Mouse (Mus musculus) MEL (cell line): ENCODE measurements around the gene Tmem106a. TPM values are rescaled to one million over a fixed set of nuclear protein-coding genes. Genes with fewer than 3 reads are reported as not detected.
"Not testable (repeated sequence)": the region's sequence is repeated elsewhere in the genome, so short reads cannot be mapped to it uniquely, and the experiment has no call there.

Source experiments
- DNase-seq: peaks from one replicate; pipeline ENCODE4 v3.0.0; 2011; ENCODE audit warnings: low read depth, low spot score
- H3K27ac ChIP-seq: 2 replicates; pipeline ENCODE4 v1.5.1; 2012; ENCODE audit warnings: low read depth, mild to moderate bottlenecking, control low read depth, low read length, moderate library complexity; ENCODE audit not compliant: control insufficient read depth
- H3K27me3 ChIP-seq, 2 experiments: fragments of 150-350 bp in 1 of 2; sonication (generic) in 1 of 2; 2 replicates each; pipeline ENCODE4 v1.6.1; 2012; ENCODE audit warnings: low read length in 2 of 2, mild to moderate bottlenecking in 2 of 2, improper control_type of control experiment in 1 of 2, moderate library complexity in 1 of 2; ENCODE audit not compliant: insufficient read depth in 2 of 2, control insufficient read depth in 1 of 2
- H3K36me3 ChIP-seq, 2 experiments: 2 replicates each; pipeline ENCODE4 v1.6.1; 2012 to 2014; ENCODE audit warnings: low read length in 2 of 2, improper control_type of control experiment in 1 of 2, inconsistent platforms in 1 of 2, mild to moderate bottlenecking in 1 of 2; ENCODE audit not compliant: insufficient read depth in 2 of 2, control insufficient read depth in 1 of 2
- H3K4me1 ChIP-seq, 2 experiments: fragments of 150-350 bp in 1 of 2; sonication (generic) in 1 of 2; 2 replicates each; pipeline ENCODE4 v1.6.1; 2012; ENCODE audit warnings: low read length in 2 of 2, improper control_type of control experiment in 1 of 2, mild to moderate bottlenecking in 1 of 2; ENCODE audit not compliant: insufficient read depth in 2 of 2, control insufficient read depth in 1 of 2
- H3K4me3 ChIP-seq, 2 experiments: fragments of 150-350 bp in 1 of 2; sonication (generic) in 1 of 2; 2 replicates each; pipeline ENCODE4 v1.5.1; 2012; ENCODE audit warnings: low read depth in 2 of 2, low read length in 2 of 2, mild to moderate bottlenecking in 2 of 2, moderate library complexity in 2 of 2, control low read depth in 1 of 2, improper control_type of control experiment in 1 of 2; ENCODE audit not compliant: control insufficient read depth in 1 of 2, insufficient read depth in 1 of 2
- H3K79me2 ChIP-seq: 2 replicates; pipeline ENCODE4 v1.6.1; 2012; ENCODE audit warnings: mild to moderate bottlenecking, low read length, moderate library complexity; ENCODE audit not compliant: control insufficient read depth, poor library complexity, insufficient read depth
- H3K9ac ChIP-seq: 2 replicates; pipeline ENCODE4 v1.6.1; 2012; ENCODE audit warnings: low read depth, mild to moderate bottlenecking, control low read depth, low read length, moderate library complexity; ENCODE audit not compliant: control insufficient read depth, poor library complexity, severe bottlenecking
- H3K9me3 ChIP-seq: fragments of 150-350 bp; sonication (generic); replicated peaks from 2 replicates; pipeline ENCODE4 v1.6.1; 2012; ENCODE audit warnings: mild to moderate bottlenecking, low read length, improper control_type of control experiment, moderate library complexity; ENCODE audit not compliant: insufficient read depth
- CHD1 ChIP-seq: IDR thresholded peaks from 2 replicates; pipeline ENCODE4 v1.6.1; 2012; ENCODE audit warnings: low read depth, mild to moderate bottlenecking, inconsistent platforms, low read length, improper control_type of control experiment
- CHD2 ChIP-seq: IDR thresholded peaks from 2 replicates; pipeline ENCODE4 v1.6.1; 2011; ENCODE audit warnings: low read length, improper control_type of control experiment
- CTCF ChIP-seq, 3 experiments: IDR thresholded peaks in 2 of 3; conservative IDR thresholded peaks in 1 of 3; 2 replicates each; pipeline ENCODE4 v1.5.1; 2011 to 2012; ENCODE audit warnings: low read length in 3 of 3, low read depth in 2 of 3, mild to moderate bottlenecking in 2 of 3, improper control_type of control experiment in 1 of 3, inconsistent platforms in 1 of 3, mixed read lengths in 1 of 3, moderate library complexity in 1 of 3; ENCODE audit not compliant: control insufficient read depth in 1 of 3, insufficient read depth in 1 of 3, poor library complexity in 1 of 3, severe bottlenecking in 1 of 3
- E2F4 ChIP-seq: IDR thresholded peaks from 2 replicates; pipeline ENCODE4 v1.6.1; 2011; ENCODE audit warnings: low read depth, low read length, improper control_type of control experiment, borderline replicate concordance
- EP300 ChIP-seq, 2 experiments: IDR thresholded peaks; 2 replicates each; pipeline ENCODE4 v1.6.1; 2011; ENCODE audit warnings: improper control_type of control experiment in 2 of 2, low read length in 2 of 2, low read depth in 1 of 2, mild to moderate bottlenecking in 1 of 2
- ETS1 ChIP-seq: IDR thresholded peaks from 2 replicates; pipeline ENCODE4 v1.6.1; 2012; ENCODE audit warnings: low read depth, mild to moderate bottlenecking, inconsistent platforms, low read length, improper control_type of control experiment, moderate library complexity
- JUND ChIP-seq: IDR thresholded peaks from 2 replicates; pipeline ENCODE4 v1.6.1; 2011; ENCODE audit warnings: low read depth, mild to moderate bottlenecking, improper control_type of control experiment, low read length
- KAT2A ChIP-seq: conservative IDR thresholded peaks from 2 replicates; pipeline ENCODE4 v1.6.1; 2012; ENCODE audit warnings: low read depth, low read length, improper control_type of control experiment, inconsistent platforms
- MEF2A ChIP-seq: IDR thresholded peaks from 2 replicates; pipeline ENCODE4 v1.6.1; 2014; ENCODE audit warnings: low read depth, mild to moderate bottlenecking, inconsistent platforms, low read length, improper control_type of control experiment; ENCODE audit not compliant: poor library complexity, insufficient replicate concordance, severe bottlenecking; ENCODE audit errors: extremely low read depth
- MXI1 ChIP-seq: IDR thresholded peaks from 2 replicates; pipeline ENCODE4 v1.6.1; 2011; ENCODE audit warnings: mild to moderate bottlenecking, low read depth, low read length, improper control_type of control experiment
- MYC ChIP-seq: IDR thresholded peaks from 2 replicates; pipeline ENCODE4 v1.6.1; 2011; ENCODE audit warnings: low read depth, mild to moderate bottlenecking, low read length, improper control_type of control experiment, moderate library complexity
- POLR2AphosphoS2 ChIP-seq: IDR thresholded peaks from 2 replicates; pipeline ENCODE4 v1.6.1; 2011; ENCODE audit warnings: low read length, improper control_type of control experiment
- POLR2AphosphoS5 ChIP-seq: IDR thresholded peaks from 2 replicates; pipeline ENCODE4 v1.6.1; 2012; ENCODE audit warnings: low read depth, borderline replicate concordance, mild to moderate bottlenecking, inconsistent platforms, low read length, moderate library complexity, mixed read lengths
- RCOR1 ChIP-seq: IDR thresholded peaks from 2 replicates; pipeline ENCODE4 v1.6.1; 2012; ENCODE audit warnings: low read depth, mild to moderate bottlenecking, inconsistent platforms, low read length, improper control_type of control experiment
- SIN3A ChIP-seq: IDR thresholded peaks from 2 replicates; pipeline ENCODE4 v1.6.1; 2012; ENCODE audit warnings: low read length, improper control_type of control experiment, inconsistent platforms
- USF1 ChIP-seq: IDR thresholded peaks from 2 replicates; pipeline ENCODE4 v1.6.1; 2014; ENCODE audit warnings: low read depth, mild to moderate bottlenecking, inconsistent platforms, low read length, improper control_type of control experiment, moderate library complexity
- USF2 ChIP-seq, 2 experiments: IDR thresholded peaks; 2 replicates each; pipeline ENCODE4 v1.6.1; 2011 to 2012; ENCODE audit warnings: improper control_type of control experiment in 2 of 2, low read length in 2 of 2, borderline replicate concordance in 1 of 2, inconsistent platforms in 1 of 2, low read depth in 1 of 2, mild to moderate bottlenecking in 1 of 2; ENCODE audit not compliant: insufficient read depth in 1 of 2
- ZC3H11A ChIP-seq: IDR thresholded peaks from 2 replicates; pipeline ENCODE4 v1.6.1; 2012; ENCODE audit warnings: low read depth, mild to moderate bottlenecking, inconsistent platforms, low read length, improper control_type of control experiment
- ZNF384 ChIP-seq: IDR thresholded peaks from 2 replicates; pipeline ENCODE4 v1.6.1; 2012; ENCODE audit warnings: low read depth, mild to moderate bottlenecking, inconsistent platforms, low read length, improper control_type of control experiment
- polyA plus RNA-seq, 2 experiments: library from polyadenylated mRNA; stranded (reverse) in 1 of 2; unstranded in 1 of 2; fragments of >175 nt in 1 of 2; fragments of >200 nt in 1 of 2; gene quantifications; 2 replicates each; pipeline versions ENCODE4 v1.2.1 to v1.2.4; 2012; ENCODE audit warnings: low replicate concordance in 2 of 2, low read depth in 1 of 2; ENCODE audit not compliant: insufficient read length in 2 of 2, insufficient read depth in 1 of 2, missing spikeins in 1 of 2
- total RNA-seq: library from RNA; depleted of rRNA; stranded (reverse); fragments of 300-350 nt; gene quantifications from 2 replicates; pipeline ENCODE4 v1.2.3, GENCODE M21; 2012

The Tmem106a gene
- total and polyA plus RNA-seq, 3 experiments: 0.23 to 0.81 TPM; not detected in 1

DNA sequence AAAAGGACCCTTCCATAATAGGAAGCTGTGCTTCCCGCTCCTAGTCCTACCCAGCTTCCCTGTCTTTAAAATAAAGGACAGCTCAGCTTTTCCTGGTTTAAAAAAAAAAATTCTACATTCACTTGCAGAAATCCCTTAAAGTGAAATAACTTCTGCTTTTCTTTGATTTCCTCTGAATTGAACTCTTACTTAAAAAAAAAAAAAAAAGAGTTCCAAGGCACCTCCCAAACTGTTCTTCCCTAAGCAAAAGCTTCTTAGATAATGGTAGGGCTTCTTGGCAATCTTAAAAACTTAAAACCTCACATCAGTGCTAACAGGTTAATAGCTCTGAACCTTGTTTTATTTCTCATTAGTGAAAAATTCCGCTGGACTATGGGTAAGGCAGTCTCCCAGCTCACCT is 1.2 kb downstream of the Tmem106a start:
- TF ChIP-seq MXI1 (no peak), ZNF384 (peak; percentile 94), RCOR1 (peak; percentile 42)
- Histone ChIP-seq H3K27ac (no peak overlapping the region), H3K4me1 (peaks cover 3 to 5% of the 10 kb centered on the region in 2 experiments), H3K36me3 (peaks cover 5 to 8% of the 10 kb centered on the region in 2 experiments; a peak in 3 of 4 replicates), H3K27me3 (no peaks in the 10 kb centered on the region), H3K9ac (no peak overlapping the region), H3K4me3 (no peak overlapping the region), H3K79me2 (no peaks in the 10 kb centered on the region), H3K9me3 (no peaks in the 10 kb centered on the region)
- DNase-seq: no peak

DNA sequence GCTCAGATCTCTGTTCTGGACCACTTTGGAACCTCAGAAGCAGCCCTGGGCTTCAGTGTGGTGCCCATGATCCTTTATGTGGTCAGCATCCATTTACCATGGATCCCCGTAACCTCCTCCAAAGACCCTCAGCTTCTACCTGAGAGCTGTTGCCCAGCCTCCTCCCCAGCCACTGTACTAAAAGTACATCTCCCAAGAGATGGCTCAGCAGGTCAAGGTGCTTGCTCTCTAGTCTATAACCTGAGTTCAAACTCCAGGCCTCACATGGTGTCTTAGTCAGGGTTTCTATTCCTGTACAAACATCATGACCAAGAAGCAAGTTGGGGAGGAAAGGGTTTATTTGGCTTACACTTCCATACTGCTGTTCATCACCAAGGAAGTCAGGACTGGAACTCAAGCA is 3.0 kb downstream of the Tmem106a start:
- H3K9me3 ChIP-seq, H3K27ac ChIP-seq, H3K27me3 ChIP-seq, H3K9ac ChIP-seq, DNase-seq, H3K79me2 ChIP-seq, H3K36me3 ChIP-seq, H3K4me3 ChIP-seq: not testable (repeated sequence)
- peaks cover 3 to 10% of the 10 kb centered on the region in 2 experiments for H3K4me1 ChIP-seq

DNA sequence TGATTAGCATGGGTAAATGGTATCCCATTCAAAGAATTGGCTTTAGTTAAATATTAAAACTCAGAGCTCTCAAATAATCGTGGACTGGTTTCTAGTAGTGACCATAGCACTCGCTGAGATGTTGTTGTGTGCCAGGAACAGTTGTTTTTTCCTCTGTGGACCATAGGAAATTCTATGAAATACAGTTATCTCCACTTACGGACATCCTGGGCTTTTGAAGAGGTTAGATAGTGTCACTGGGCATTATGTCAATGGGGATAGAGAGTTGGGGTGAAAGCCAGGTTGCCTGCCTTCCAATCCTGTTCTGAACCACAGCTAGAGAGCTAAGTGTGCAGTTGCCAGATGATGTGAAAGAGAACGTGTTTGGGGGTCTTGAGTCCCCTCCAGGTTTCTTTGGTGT is 3.8 kb downstream of the Tmem106a start:
- Histone ChIP-seq H3K27me3 (no peaks in the 10 kb centered on the region), H3K36me3 (peaks cover 0 to 8% of the 10 kb centered on the region in 2 experiments; a peak in 2 of 4 replicates)
- DNase-seq: no peak

More for the DNA sequence above, 3.8 kb downstream of the Tmem106a start:
- Histone ChIP-seq H3K9me3 (no peaks in the 10 kb centered on the region), H3K27ac (no peak overlapping the region), H3K9ac (no peak overlapping the region), H3K4me1 (peaks cover 3 to 10% of the 10 kb centered on the region in 2 experiments), H3K4me3 (no peak overlapping the region), H3K79me2 (no peaks in the 10 kb centered on the region)
- TF ChIP-seq CHD1 (no peak), USF2 (IDR thresholded peaks at IDR 0.05; ENCODE audit: borderline replicate concordance in 1 of 2, insufficient read depth in 1 of 2, low read depth in 1 of 2, low read length in 2 of 2) (no peak), MXI1 (no peak), CTCF (IDR thresholded peaks at IDR 0.05 in 2 of 3, conservative IDR thresholded peaks at IDR 0.05 in 1 of 3; ENCODE audit: control insufficient read depth in 1 of 3, insufficient read depth in 1 of 3, low read depth in 2 of 3, low read length in 3 of 3, poor library complexity in 1 of 3, severe bottlenecking in 1 of 3) (no peak), ZC3H11A (no peak), POLR2AphosphoS2 (no peak), ETS1 (no peak), JUND (no peak), ZNF384 (no peak), MYC (no peak), MEF2A (no peak), CHD2 (no peak), USF1 (no peak), KAT2A (no peak), POLR2AphosphoS5 (no peak), EP300 (IDR thresholded peaks at IDR 0.05; ENCODE audit: low read depth in 1 of 2, low read length in 2 of 2) (no peak), E2F4 (no peak), SIN3A (no peak)
